Mouse (Mus musculus): ENCODE measurements at regions not wholly inside any gene's neighbourhood (a gene's known extent, or its start where the extent isn't known, plus 50 kb on each side); places are given as distances from the start of the nearest gene placed in this dataset.

GRCm38 (mm10) chr13:107641926-107642657, 402.2 kb upstream of the Smim15 start:
- in situ Hi-C loops (cut with MboI, MseI) = no loop called here

- in situ Hi-C loops (cut with MboI, MseI) = no loop called here
Measured at GRCm38 (mm10) chr13:107639620-107640019, 404.6 kb upstream of the Smim15 start.

GRCm38 (mm10) chr13:107637269-107637668, 407.0 kb upstream of the Smim15 start:
- in situ Hi-C loops (cut with MboI, MseI) = no loop called here

- in situ Hi-C loops (cut with MboI, MseI) = no loop called here
Measured at GRCm38 (mm10) chr13:107635114-107635513, 409.1 kb upstream of the Smim15 start.

- in situ Hi-C loops (cut with MboI, MseI) = no loop called here
Measured at GRCm38 (mm10) chr13:107627073-107627472, 417.2 kb upstream of the Smim15 start.

- in situ Hi-C loops (cut with MboI, MseI) = no loop called here
Measured at GRCm38 (mm10) chr13:107626670-107627069, 417.6 kb upstream of the Smim15 start.

- in situ Hi-C loops (cut with MboI, MseI) = no loop called here
Measured at GRCm38 (mm10) chr13:107621337-107621736, 422.9 kb upstream of the Smim15 start.

- in situ Hi-C loops (cut with MboI, MseI) = no loop called here
Measured at GRCm38 (mm10) chr13:107620887-107621286, 423.4 kb upstream of the Smim15 start.

GRCm38 (mm10) chr13:107620210-107620609, 424.0 kb upstream of the Smim15 start:
- in situ Hi-C loops (cut with MboI, MseI) = no loop called here

- in situ Hi-C loops (cut with MboI, MseI) = no loop called here
Measured at GRCm38 (mm10) chr13:107619430-107619927, 424.8 kb upstream of the Smim15 start.

- in situ Hi-C loops (cut with MboI, MseI) = no loop called here
Measured at GRCm38 (mm10) chr13:107618796-107619429, 425.3 kb upstream of the Smim15 start.

- in situ Hi-C loops (cut with MboI, MseI) = no loop called here
Measured at GRCm38 (mm10) chr13:107618369-107618771, 425.9 kb upstream of the Smim15 start.

- in situ Hi-C loops (cut with MboI, MseI) = no loop called here
Measured at GRCm38 (mm10) chr13:107617582-107617981, 426.7 kb upstream of the Smim15 start.

GRCm38 (mm10) chr13:107616775-107617174, 427.5 kb upstream of the Smim15 start:
- in situ Hi-C loops (cut with MboI, MseI) = no loop called here

- in situ Hi-C loops (cut with MboI, MseI) = no loop called here
Measured at GRCm38 (mm10) chr13:107608996-107609503, 435.2 kb upstream of the Smim15 start.

- in situ Hi-C loops (cut with MboI, MseI) = no loop called here
Measured at GRCm38 (mm10) chr13:107607294-107607693, 437.0 kb upstream of the Smim15 start.

- in situ Hi-C loops (cut with MboI, MseI) = no loop called here
Measured at GRCm38 (mm10) chr13:107602149-107602548, 442.1 kb upstream of the Smim15 start.

- in situ Hi-C loops (cut with MboI, MseI) = no loop called here
Measured at GRCm38 (mm10) chr13:107601132-107601439, 443.2 kb upstream of the Smim15 start.

- in situ Hi-C loops (cut with MboI, MseI) = no loop called here
Measured at GRCm38 (mm10) chr13:107600331-107601131, 443.7 kb upstream of the Smim15 start.

- in situ Hi-C loops (cut with MboI, MseI) = no loop called here
Measured at GRCm38 (mm10) chr13:107599094-107599644, 445.1 kb upstream of the Smim15 start.

- in situ Hi-C loops (cut with MboI, MseI) = no loop called here
Measured at GRCm38 (mm10) chr13:107598391-107598790, 445.9 kb upstream of the Smim15 start.

- in situ Hi-C loops (cut with MboI, MseI) = no loop called here
Measured at GRCm38 (mm10) chr13:107597217-107597616, 447.0 kb upstream of the Smim15 start.
